Mouse (Mus musculus) forebrain, embryonic 16.5 days (tissue): ENCODE results near the gene Carnmt1. TPM values are rescaled to one million over a fixed set of nuclear protein-coding genes. Genes with fewer than 3 reads are reported as not detected.

Source experiments
- ATAC-seq: fragments of 200-750 bp; cut with Nextera tagmentation; 2 replicates; pipeline ENCODE4 v1.8.0; 2017; ENCODE audit warnings: mild to moderate bottlenecking, moderate library complexity
- H3K27ac ChIP-seq: fragments of 300-500 bp; sonication (generic); 2 replicates; pipeline ENCODE4 v1.5.1; 2014; ENCODE audit warnings: low read length, control low read depth
- H3K27me3 ChIP-seq: fragments of 300-500 bp; sonication (generic); replicated peaks from 2 replicates; pipeline ENCODE4 v1.6.1; 2014; ENCODE audit warnings: low read length; ENCODE audit not compliant: control insufficient read depth, insufficient read depth
- H3K36me3 ChIP-seq: fragments of 300-500 bp; sonication (generic); 2 replicates; pipeline ENCODE4 v1.6.1; 2014; ENCODE audit not compliant: control insufficient read depth, insufficient read depth
- H3K4me1 ChIP-seq: fragments of 300-500 bp; sonication (generic); replicated peaks from 2 replicates; pipeline ENCODE4 v1.6.1; 2014; ENCODE audit warnings: low read length; ENCODE audit not compliant: control insufficient read depth, insufficient read depth
- H3K4me2 ChIP-seq: fragments of 300-500 bp; sonication (generic); 2 replicates; pipeline ENCODE4 v1.6.1; 2014; ENCODE audit warnings: mild to moderate bottlenecking, low read length, control low read depth
- H3K4me3 ChIP-seq: fragments of 300-500 bp; sonication (generic); replicated peaks from 2 replicates; pipeline ENCODE4 v1.5.1; 2014; ENCODE audit warnings: mild to moderate bottlenecking, low read length, control low read depth
- H3K9ac ChIP-seq: fragments of 300-500 bp; sonication (generic); replicated peaks from 2 replicates; pipeline ENCODE4 v1.6.1; 2014; ENCODE audit warnings: low read depth, low read length, control low read depth
- H3K9me3 ChIP-seq: fragments of 300-500 bp; sonication (generic); 2 replicates; pipeline ENCODE4 v1.6.1; 2016; ENCODE audit warnings: low read length; ENCODE audit not compliant: control insufficient read depth
- WGBS: fragments of 180-500 bp; shearing (Covaris S2); extraction: QIAGEN DNeasy Blood & Tissue Kit; methylation state at CpG from one replicate; pipeline ENCODE4 v1.1.7; 2014; 5-methylcytosine and 5-hydroxymethylcytosine counted together
- polyA plus RNA-seq: library from polyadenylated mRNA; unstranded; fragments of >200 nt; fragmentation: Nextera tagmentation; extraction: Ambion mirVana; gene quantifications from 2 replicates; pipeline ENCODE4 v1.2.1, GENCODE M21; 2015

The Carnmt1 gene
- polyA plus RNA-seq, 1 experiment from 2014 or later = 11.1 TPM

DNA sequence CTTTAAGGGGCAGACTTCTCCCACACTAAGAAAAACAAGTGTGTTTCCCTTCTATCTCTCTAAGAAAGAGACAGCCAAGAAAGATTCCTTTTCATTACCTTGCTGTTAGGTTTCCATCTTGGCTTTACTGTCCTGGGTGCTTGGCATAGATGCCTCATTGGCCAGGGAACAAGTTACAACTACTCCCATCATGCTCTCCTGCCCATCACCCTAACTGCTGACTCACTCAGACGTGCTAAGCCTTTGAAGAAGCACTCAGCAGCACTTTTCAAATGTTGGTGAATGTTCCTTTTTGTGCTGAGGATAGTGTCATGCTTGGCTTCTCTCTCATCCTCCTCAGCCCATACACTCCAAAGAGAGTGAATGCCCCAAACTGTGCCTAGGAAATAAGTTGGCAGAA, 8.9 kb upstream of the Carnmt1 start:
- Histone ChIP-seq H3K36me3 (no peaks in the 10 kb centered on the region), H3K4me2 (no peak overlapping the region), H3K4me3 (no peak overlapping the region), H3K9me3 (no peaks in the 10 kb centered on the region), H3K27ac (no peak overlapping the region), H3K9ac (no peak overlapping the region), H3K4me1 (no peaks in the 10 kb centered on the region), H3K27me3 (no peaks in the 10 kb centered on the region)
- no peak for ATAC-seq
- WGBS = 36% methylated on average over 1 of the region's 1 CpGs

DNA sequence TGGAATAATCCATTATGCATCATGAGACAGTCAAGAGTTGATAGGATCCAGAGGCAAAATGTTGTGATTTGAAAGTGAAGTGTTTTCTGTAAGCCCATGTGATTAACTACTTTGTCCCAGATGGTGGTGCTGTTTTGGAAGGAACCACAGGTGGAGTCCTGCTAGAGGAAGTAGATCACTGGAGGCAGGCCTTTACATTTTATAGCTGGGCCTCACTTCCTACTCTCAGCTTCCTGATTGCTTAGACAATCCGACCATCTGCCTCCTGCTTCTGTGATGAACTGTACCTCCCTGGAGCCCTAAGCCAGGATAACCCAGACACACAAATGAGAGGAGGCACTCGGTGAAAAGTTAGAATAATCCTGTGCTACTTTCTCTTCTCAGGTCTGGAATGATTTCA, 6.7 kb upstream of the Carnmt1 start:
- 73% methylated on average over 2 of the region's 2 CpGs for WGBS
- Histone ChIP-seq H3K27me3 (no peaks in the 10 kb centered on the region), H3K27ac (no peak overlapping the region), H3K36me3 (no peaks in the 10 kb centered on the region), H3K4me3 (no peak overlapping the region), H3K9me3 (no peaks in the 10 kb centered on the region), H3K4me1 (no peaks in the 10 kb centered on the region), H3K9ac (no peak overlapping the region), H3K4me2 (no peak overlapping the region)
- ATAC-seq = no peak

DNA sequence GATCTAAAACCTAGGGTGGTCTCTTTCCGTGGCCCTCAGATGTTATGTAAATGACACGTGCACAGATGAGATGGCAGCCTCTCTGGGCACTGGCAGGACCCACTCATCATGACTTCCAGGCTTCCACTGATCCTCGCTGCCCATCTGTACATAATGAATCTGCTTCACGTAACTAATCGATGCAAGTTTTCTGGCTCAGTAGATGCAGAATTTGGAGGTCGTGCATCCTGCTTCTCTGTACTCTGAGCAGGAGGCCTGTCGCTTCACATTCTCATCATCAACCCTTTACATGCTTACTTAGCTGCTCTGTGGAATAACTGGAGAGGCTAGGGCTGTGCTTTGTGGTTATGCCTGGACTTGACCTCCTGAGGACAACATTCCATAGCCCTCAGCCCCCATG, 3.6 kb upstream of the Carnmt1 start:
- no peaks in the 10 kb centered on the region for H3K9me3 ChIP-seq

DNA sequence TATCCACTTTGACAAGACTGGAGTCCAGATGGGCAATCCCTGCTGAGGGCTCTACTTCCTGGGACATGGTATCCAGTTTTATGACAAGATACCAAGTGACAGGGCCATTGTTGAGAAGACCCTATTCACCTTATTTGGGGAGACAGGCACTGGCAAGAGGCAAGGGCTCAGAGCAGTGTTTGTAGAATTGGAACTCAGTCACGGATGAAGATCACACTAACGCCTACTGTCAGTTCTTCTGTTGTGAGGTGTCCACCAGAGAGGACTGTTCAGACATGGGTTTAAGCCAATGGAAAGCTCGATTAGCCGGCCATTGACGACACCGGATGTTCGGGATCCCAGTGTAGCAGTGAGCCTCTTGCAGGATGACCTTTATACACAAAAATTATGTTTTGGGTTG, 1.0 kb upstream of the Carnmt1 start:
- Histone ChIP-seq H3K27ac (no peak overlapping the region), H3K9me3 (no peaks in the 10 kb centered on the region), H3K36me3 (no peaks in the 10 kb centered on the region), H3K27me3 (no peaks in the 10 kb centered on the region), H3K4me1 (peaks cover 23% of the 10 kb centered on the region), H3K4me2 (no peak overlapping the region), H3K9ac (no peak overlapping the region), H3K4me3 (no peak overlapping the region)
- no peak for ATAC-seq
- WGBS = 94% methylated on average over 7 of the region's 7 CpGs

More for the DNA sequence above, 3.6 kb upstream of the Carnmt1 start:
- Histone ChIP-seq H3K27me3 (no peaks in the 10 kb centered on the region), H3K4me1 (peaks cover 7% of the 10 kb centered on the region), H3K36me3 (no peaks in the 10 kb centered on the region), H3K4me2 (no peak overlapping the region), H3K4me3 (no peak overlapping the region), H3K27ac (no peak overlapping the region), H3K9ac (no peak overlapping the region)
- WGBS = 87% methylated on average over 7 of the region's 7 CpGs
- no peak for ATAC-seq

DNA sequence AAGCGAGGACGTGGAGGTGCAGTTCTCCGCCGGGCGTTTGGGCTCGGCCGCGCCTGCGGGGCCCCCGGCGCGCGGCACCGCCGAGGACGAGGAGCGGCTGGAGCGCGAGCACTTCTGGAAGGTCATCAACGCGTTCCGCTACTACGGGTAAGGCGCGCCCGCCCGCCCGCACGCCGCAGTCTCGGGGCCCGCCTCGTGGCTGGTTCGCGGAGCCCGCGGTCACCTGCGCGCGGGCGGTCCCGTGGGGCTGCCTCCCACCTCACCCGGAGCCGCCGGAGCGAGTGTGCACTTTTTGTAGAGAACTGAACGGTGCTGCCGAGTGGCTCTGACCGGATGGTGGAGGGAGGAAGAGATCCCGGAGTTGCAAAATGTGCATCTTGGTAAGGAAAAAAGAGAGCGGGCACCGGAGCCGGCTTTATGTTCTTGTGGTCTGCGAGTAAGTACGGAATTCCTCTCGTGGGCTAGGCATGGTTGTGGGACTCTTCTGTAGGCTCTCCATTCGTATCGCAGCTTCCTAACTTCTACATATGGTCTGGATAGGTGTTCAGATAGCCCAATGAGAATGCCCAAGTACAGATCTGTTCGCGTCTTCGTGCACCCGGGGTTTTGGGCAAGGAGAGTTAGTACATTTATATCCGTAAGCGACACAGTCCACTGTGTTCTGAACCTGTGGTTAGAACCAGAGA, 635 bp downstream of the Carnmt1 start:
- peak overlapping the region; percentile 91 for H3K4me3 ChIP-seq
- under 1% methylated on average over 55 of the region's 64 CpGs for WGBS
- peak overlapping the region; percentile 84 for H3K9ac ChIP-seq
- no peaks in the 10 kb centered on the region for H3K27me3 ChIP-seq
- peaks cover 23% of the 10 kb centered on the region for H3K4me1 ChIP-seq
- ATAC-seq = peak; percentile 70; the same call in 1 of the 2 replicates
- H3K36me3 ChIP-seq = no peaks in the 10 kb centered on the region
- peak overlapping the region; percentile 68 for H3K27ac ChIP-seq
- H3K4me2 ChIP-seq = peak overlapping the region; percentile 85
- no peaks in the 10 kb centered on the region for H3K9me3 ChIP-seq

DNA sequence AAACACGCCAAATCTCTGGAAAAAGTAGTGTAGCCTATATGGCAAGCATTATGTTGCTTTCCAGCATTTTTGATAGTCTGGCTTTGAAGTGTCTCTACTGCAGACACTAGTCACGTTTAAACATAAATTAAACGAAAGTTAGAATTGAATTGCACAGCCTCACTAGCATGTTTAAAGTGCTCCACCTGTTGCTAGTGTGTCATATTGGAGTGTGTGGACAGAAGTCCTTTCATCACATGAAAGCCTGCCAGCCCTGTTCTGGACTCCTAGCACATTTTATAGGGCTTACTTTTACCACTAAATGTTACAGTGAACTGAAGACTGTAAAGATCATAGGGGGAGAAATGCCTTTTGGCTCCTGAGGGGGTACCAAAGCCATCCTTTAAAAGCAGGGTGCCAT, 1.9 kb downstream of the Carnmt1 start:
- Histone ChIP-seq H3K4me1 (peaks cover 23% of the 10 kb centered on the region), H3K9ac (no peak overlapping the region), H3K27me3 (no peaks in the 10 kb centered on the region), H3K4me2 (peak overlapping the region; percentile 13), H3K36me3 (no peaks in the 10 kb centered on the region), H3K4me3 (no peak overlapping the region), H3K27ac (no peak overlapping the region), H3K9me3 (no peaks in the 10 kb centered on the region)
- ATAC-seq = no peak
- WGBS = 62% methylated on average over 3 of the region's 3 CpGs

DNA sequence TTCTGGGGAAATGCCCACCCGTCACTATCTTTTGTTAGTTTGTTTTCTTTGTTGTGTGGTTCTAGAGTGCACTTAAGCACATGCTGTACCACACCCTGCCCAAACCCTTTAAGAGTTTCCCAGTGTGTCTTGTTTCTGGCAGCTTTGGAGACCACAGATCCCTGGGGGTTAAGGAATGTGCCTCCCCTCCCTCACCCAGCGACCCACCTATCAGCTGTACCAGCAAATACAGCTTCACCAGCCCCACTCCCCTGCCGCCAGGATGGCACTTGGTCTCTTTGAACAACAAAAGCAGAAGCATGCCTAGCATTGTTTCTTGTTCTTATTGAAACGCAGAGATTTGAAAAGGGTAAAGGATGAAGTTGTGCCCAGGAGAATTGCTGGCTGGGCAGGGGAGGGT, 2.6 kb downstream of the Carnmt1 start:
- Histone ChIP-seq H3K9ac (no peak overlapping the region), H3K36me3 (no peaks in the 10 kb centered on the region), H3K4me1 (peaks cover 23% of the 10 kb centered on the region), H3K4me2 (peak overlapping the region; percentile 13), H3K27me3 (no peaks in the 10 kb centered on the region), H3K27ac (no peak overlapping the region), H3K9me3 (no peaks in the 10 kb centered on the region), H3K4me3 (0 out of 2 replicates have a peak overlapping the region, but pooled peaks have one; percentile 2)
- no peak for ATAC-seq
- 8% methylated on average over 4 of the region's 4 CpGs for WGBS

DNA sequence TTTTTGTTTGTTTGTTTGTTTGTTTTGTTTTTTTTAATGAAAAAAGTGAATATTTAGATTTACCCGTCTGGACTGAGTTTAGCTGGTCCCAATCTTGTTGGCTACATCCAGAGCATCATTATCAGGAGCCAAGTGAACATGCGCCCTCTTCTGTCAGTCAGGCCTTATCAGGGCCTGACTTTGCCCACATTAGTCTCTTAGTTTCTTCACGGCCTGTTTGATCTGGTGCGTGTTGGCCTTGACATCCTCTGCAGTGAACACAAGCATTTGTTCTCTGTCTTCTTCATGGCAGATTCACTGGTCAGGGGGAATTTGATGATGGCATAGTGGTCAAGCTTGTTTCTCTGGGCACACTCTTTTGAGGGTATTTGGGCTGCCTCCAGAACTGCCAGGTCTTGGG, 11.6 kb downstream of the Carnmt1 start:
- no peak overlapping the region for H3K4me3 ChIP-seq
- no peak overlapping the region for H3K27ac ChIP-seq
- 82% methylated on average over 4 of the region's 4 CpGs for WGBS
- H3K4me2 ChIP-seq = no peak overlapping the region
- ATAC-seq = no peak
- H3K4me1 ChIP-seq = no peaks in the 10 kb centered on the region
- H3K9ac ChIP-seq = no peak overlapping the region
- H3K36me3 ChIP-seq = no peaks in the 10 kb centered on the region; the same call in 1 of the 2 replicates
- H3K27me3 ChIP-seq = no peaks in the 10 kb centered on the region
- no peaks in the 10 kb centered on the region for H3K9me3 ChIP-seq

DNA sequence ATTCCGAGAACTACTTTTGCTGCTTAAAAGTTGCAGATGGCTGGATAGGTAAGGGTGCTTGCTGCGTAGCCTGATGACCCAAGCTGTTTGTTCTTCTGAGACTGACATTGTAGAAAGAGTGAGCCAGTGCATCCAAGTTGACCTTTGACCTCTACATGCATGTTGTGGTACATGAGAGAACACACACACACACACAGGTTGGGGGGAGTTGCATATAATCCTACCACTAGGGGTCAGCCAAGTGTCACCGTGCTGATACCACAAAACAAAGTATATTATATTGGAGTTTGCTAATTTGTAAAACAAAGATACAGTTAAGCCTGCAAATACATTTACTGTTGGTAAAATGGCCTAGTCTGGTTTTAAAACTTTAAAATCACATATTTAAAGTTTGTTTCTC, 17.0 kb downstream of the Carnmt1 start:
- no peaks in the 10 kb centered on the region for H3K27me3 ChIP-seq
- 0 out of 2 replicates have a peak, but pooled peaks have one; percentile 31 for ATAC-seq
- H3K4me3 ChIP-seq = no peak overlapping the region
- no peaks in the 10 kb centered on the region for H3K36me3 ChIP-seq
- H3K4me2 ChIP-seq = no peak overlapping the region
- no peaks in the 10 kb centered on the region for H3K4me1 ChIP-seq
- H3K9ac ChIP-seq = no peak overlapping the region
- no peaks in the 10 kb centered on the region for H3K9me3 ChIP-seq
- WGBS = 79% methylated on average over 3 of the region's 3 CpGs
- H3K27ac ChIP-seq = no peak overlapping the region

DNA sequence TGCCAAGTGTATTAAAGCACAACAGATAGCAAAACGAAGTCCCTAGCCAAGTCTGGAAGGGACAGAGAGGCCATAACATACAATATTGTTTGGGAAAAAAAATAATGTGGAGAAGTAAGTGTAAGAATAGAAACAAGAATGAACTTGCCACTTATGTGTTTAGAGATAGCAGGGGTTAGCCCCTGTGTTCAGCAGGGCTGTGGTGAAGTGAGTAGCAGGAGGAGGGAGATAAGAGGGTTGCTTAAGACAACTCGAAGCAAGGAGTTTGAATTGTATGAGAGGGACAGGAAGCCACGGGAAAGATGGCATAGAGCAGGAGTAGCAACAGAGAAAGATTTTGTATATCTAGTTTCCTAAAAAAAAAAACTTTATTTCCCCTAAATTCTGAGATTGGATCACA, 21.6 kb downstream of the Carnmt1 start:
- no peak for ATAC-seq
- Histone ChIP-seq H3K36me3 (0 out of 2 replicates have a peak, but pooled peaks cover 2% of the 10 kb centered on the region), H3K9me3 (no peaks in the 10 kb centered on the region), H3K4me1 (no peaks in the 10 kb centered on the region), H3K4me3 (no peak overlapping the region), H3K27me3 (no peaks in the 10 kb centered on the region), H3K9ac (no peak overlapping the region), H3K27ac (no peak overlapping the region), H3K4me2 (no peak overlapping the region)
- 85% methylated on average over 3 of the region's 3 CpGs for WGBS
